In the genomic region with DNA sequence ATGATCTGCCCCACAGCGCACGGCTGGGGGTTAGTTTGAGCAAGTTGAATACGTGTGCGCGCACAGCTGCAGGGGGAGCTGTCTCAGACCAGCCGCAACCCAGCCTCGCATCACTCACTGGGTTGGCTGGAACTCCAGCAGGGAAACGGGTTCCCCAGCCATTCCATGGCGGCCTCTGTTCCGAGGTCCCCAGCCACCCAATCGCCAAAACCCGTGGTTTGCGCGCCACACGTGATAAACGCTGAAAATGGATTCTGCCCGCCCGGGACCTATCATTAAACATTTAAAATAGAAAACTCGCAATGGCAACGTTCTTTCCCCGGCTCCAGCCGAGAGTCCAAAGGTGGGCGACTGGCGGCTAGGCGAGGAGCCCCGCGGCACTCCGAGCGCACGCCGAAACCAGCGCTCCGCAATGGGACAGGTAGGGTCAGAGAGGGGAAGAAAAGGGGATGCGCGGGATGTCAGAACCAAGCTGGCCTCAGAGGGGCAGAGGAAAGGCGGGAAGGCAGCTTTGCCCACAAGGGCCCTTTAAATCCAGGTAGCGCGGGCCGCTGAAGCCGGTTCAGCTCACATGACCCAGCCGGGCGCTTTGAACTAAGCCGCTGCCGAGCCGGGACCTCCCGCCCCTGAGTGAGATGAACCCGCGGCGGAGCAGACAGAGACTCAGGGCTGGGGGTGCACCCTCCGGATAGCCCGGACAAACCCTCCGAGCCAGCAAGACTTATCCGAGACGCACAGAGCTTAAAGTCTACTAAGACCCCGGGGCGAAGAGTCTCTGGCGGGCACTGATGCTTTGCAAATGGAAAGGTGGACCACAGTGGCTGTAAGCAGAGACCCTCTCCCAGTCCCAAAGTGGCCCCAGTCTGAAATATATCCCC, we compare ENCODE assay signal across 8 mouse cellular contexts. TPM values are rescaled to one million over a fixed set of nuclear protein-coding genes. Genes with fewer than 3 reads are reported as not detected.
DNase-seq lines count a peak whose midpoint lies in the region; ATAC-seq lines count a peak whose summit lies in the region.

No protein-coding gene starts in this region.

- H3K36me3 ChIP-seq in forebrain, embryonic 13.5 days (ENCODE audit: poor library complexity, severe bottlenecking) = no peaks in the 10 kb centered on the region
- H3K36me3 ChIP-seq in midbrain, embryonic 14.5 days (ENCODE audit: control insufficient read depth, insufficient read depth, low read length) = no peaks in the 10 kb centered on the region

- H3K27me3 ChIP-seq in forebrain, embryonic 13.5 days = peaks cover 91% of the 10 kb centered on the region
- peaks cover 84% of the 10 kb centered on the region for H3K27me3 ChIP-seq in midbrain, embryonic 14.5 days (ENCODE audit: control insufficient read depth, insufficient read depth, low read length)

- H3K9me3 ChIP-seq in forebrain, embryonic 13.5 days (replicated peaks) = no peaks in the 10 kb centered on the region
- no peaks in the 10 kb centered on the region for H3K9me3 ChIP-seq in midbrain, embryonic 14.5 days (ENCODE audit: control insufficient read depth, low read length)

- peak overlapping the region; percentile 35; the same call in 1 of the 2 replicates for H3K27ac ChIP-seq in forebrain, embryonic 13.5 days
- 0 out of 2 replicates have a peak overlapping the region, but pooled peaks have one; percentile 32 for H3K27ac ChIP-seq in midbrain, embryonic 14.5 days (replicated peaks; ENCODE audit: low read depth, low read length)

- peak; percentile 17 for DNase-seq in Muller cell, postnatal 12 days (ENCODE audit: inconsistent ontology term)
- DNase-seq in kidney, adult 9 months = peak; percentile 73
- peak; percentile 56 for DNase-seq in midbrain, embryonic 14.5 days
- DNase-seq in thymus, postnatal 4 days = peak; percentile 77
- DNase-seq in right cerebral cortex, adult 2 months (ENCODE audit: low spot score in 2 of 2) = no peak

- H3K4me1 ChIP-seq in forebrain, embryonic 13.5 days = peaks cover 61% of the 10 kb centered on the region
- H3K4me1 ChIP-seq in midbrain, embryonic 14.5 days (ENCODE audit: control insufficient read depth, insufficient read depth, low read length) = peaks cover 39% of the 10 kb centered on the region

- WGBS in forebrain, embryonic 13.5 days = under 1% methylated on average over 57 of the region's 57 CpGs
- under 1% methylated on average over 57 of the region's 57 CpGs for WGBS in midbrain, embryonic 14.5 days

- peak overlapping the region; percentile 59 for H3K9ac ChIP-seq in forebrain, embryonic 13.5 days
- H3K9ac ChIP-seq in midbrain, embryonic 14.5 days (replicated peaks; ENCODE audit: low read length) = peak overlapping the region; percentile 40; the same call in 1 of the 2 replicates

- peak overlapping the region; percentile 45 for H3K4me3 ChIP-seq in forebrain, embryonic 13.5 days
- H3K4me3 ChIP-seq in midbrain, embryonic 14.5 days (replicated peaks; ENCODE audit: low read depth, low read length) = peak overlapping the region; percentile 41

- H3K4me2 ChIP-seq in forebrain, embryonic 13.5 days = peak overlapping the region; percentile 92
- peak overlapping the region; percentile 83 for H3K4me2 ChIP-seq in midbrain, embryonic 14.5 days (ENCODE audit: low read length)

- ATAC-seq in CD4-positive, CD25-positive, alpha-beta regulatory T cell, adult 4 months = peak; percentile 17
- ATAC-seq in forebrain, embryonic 13.5 days = no peak
- ATAC-seq in midbrain, embryonic 14.5 days (ENCODE audit: low FRiP score, low TSS enrichment) = no peak
- ATAC-seq in megakaryocyte progenitor cell, adult 5-6 weeks (replicated peaks; ENCODE audit: poor library complexity) = no peak

RNA-seq across cellular contexts. Expression of a gene that starts 1.1 kb away (rescaled TPM):
- 10 to 100 TPM; 11.6 to 18.9 TPM for polyA plus RNA-seq in CD4-positive, CD25-positive, alpha-beta regulatory T cell, adult 4 months (2017; shearing (Covaris generic))
- polyA plus RNA-seq in forebrain, embryonic 13.5 days (2015; fragmentation: Nextera tagmentation; extraction: Ambion mirVana) = 6.9 and 7.2 TPM in 2 replicates
- polyA plus RNA-seq in midbrain, embryonic 14.5 days (2014; fragmentation: Nextera tagmentation; extraction: Ambion mirVana) = 3.1 and 13.2 TPM in 2 replicates
- total RNA-seq in megakaryocyte progenitor cell, adult 5-6 weeks (2015) = 0.10 TPM in 1 of 2 replicates, not detected in the other
- total RNA-seq in megakaryocyte progenitor cell, adult 5-6 weeks (2017) = not detected in 2 replicates

RNA-seq across cellular contexts. Expression of a gene that starts 38.5 kb away (rescaled TPM):
- polyA plus RNA-seq in CD4-positive, CD25-positive, alpha-beta regulatory T cell, adult 4 months (2017; shearing (Covaris generic)) = 1 to 10 TPM; 3.3 to 3.8 TPM
- 0.13 and 0.45 TPM in 2 replicates for polyA plus RNA-seq in forebrain, embryonic 13.5 days (2015; fragmentation: Nextera tagmentation; extraction: Ambion mirVana)
- 0.68 TPM in 1 of 2 replicates, not detected in the other for polyA plus RNA-seq in midbrain, embryonic 14.5 days (2014; fragmentation: Nextera tagmentation; extraction: Ambion mirVana)
- total RNA-seq in megakaryocyte progenitor cell, adult 5-6 weeks (2015) = not detected in 2 replicates
- total RNA-seq in megakaryocyte progenitor cell, adult 5-6 weeks (2017) = not detected in 2 replicates

Comparison
In these comparisons a context has a peak if more than half of its experiments do, and no peak if none do; other contexts are left out.
1. DNase-seq: peak in Muller cell, postnatal 12 days (single experiment), kidney, adult 9 months (single experiment), midbrain, embryonic 14.5 days (single experiment) and thymus, postnatal 4 days (single experiment); none in right cerebral cortex, adult 2 months (0 of 2).